Mouse (Mus musculus): ENCODE measurements around the gene Prss34.

Gene Prss34

GRCm38 (mm10) chr17:25298094-25298493 is at the start of gene Prss34:
TSS of gene Prss34 (plus strand) at chr17:25298394.
- no peak for DNase-seq (ENCODE audit: low spot score)

DNA sequence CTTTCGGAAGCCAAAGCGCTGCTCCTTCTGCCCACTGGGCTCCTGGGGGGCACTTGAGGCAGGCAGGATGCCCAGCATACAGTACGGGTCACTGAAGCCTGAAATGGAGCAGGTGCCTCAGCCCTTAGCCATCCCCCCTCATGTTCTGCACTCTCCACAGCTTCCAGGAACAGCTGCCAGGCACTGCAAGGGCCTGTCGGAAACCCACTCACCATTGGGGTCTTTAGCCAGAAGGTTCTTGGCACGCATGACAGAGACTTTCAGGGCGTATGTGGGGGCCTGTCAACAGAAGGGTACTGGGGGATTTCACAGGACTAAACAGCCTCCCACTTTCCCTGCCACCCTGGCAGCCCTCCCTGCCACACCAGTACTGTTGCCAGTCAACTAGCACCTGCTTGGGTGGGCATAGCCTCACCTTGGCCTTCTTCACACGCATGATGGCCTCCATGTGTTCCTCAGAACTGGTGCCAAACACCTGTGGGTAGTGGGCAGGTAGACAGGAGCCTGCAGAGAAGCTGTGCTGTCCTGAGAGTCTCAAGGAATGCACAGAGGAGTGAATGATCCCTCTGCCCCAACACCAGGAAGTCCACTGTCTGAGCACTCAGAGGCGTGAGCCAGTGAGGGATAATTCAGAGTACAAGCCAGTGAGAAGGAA is 47.9 kb upstream of the Prss34 start:
- no peak for DNase-seq (ENCODE audit: low spot score)

DNA sequence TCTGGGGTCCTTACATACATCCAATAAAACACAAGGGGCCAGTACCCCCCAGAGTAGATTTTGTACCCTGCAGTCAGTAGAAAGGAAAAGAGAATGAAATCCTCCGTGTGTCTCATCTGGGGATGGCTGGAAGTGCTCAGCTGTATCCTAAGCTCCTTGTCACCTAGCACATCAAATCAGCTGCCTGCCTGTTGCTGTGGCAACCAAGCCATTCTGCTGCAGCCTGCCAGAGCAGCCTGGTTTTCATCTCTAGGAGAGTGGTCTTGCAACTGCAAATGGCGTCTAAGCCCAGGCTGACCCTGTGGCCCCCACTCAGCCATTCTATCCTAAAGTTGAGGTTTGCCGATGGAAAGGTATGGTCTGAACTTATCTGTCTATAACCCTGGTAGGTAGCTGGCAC is 45.6 kb upstream of the Prss34 start:
- peak; percentile 41 for DNase-seq (ENCODE audit: low spot score)

DNA sequence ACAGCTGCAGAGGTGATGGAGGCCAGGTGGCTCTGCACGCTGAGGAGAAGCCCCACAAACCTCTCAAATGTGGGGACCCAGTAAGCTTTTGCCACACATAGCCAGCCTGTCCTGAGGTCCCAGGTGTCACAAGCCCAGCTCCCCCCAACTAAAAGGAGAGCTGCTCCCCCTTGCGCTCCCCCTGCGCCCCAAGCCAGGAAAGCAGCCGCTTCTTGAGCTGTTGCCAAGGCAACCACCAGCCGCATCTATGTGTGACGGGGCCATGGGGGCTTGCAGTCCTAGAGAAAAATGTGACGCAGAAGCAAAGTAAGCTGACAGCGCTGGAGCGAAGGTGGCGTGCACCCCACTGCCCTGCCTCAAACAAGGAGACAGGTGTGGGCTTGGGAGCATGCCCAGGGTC is 44.4 kb upstream of the Prss34 start:
- no peak for DNase-seq (ENCODE audit: low spot score)

- DNase-seq (ENCODE audit: low spot score) = no peak
Measured at GRCm38 (mm10) chr17:25255110-25255509, 43.1 kb upstream of the Prss34 start.

DNA sequence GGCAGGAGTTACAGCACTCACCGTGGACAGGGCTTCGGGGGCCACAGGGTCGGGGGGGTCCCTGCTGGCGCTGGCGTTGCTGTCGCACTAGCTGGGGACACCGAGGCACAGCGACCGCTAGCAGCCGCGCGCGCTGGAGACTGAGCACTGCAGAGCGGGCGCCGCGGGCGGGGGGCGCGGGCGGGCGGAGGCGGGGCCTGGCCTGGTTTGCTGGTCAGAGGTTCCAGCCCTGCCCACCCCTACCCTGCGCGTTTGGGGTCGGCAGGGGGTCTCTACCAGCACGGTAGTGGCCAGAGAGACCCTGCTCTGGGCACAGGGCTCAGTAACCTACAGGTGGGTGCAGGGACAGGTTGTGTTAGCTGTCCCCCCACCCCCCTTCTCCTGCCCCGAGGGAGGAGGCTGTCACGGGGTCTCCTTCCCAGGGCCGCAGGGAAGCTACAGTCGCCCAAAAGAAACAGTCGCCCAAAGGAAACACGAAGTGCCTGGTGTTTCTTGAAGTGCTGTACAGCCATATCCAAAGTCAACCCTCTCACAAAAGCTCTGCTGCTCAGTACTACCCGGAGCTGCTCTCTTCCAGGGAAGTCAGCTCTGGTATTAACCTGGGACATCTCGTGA is 41.9 kb upstream of the Prss34 start, which contains the start of gene Baiap3:
TSS of gene Baiap3 (minus strand) at position 225 of the 615 bp plus-strand sequence.
- DNase-seq (ENCODE audit: low spot score) = peak; percentile 50

DNA sequence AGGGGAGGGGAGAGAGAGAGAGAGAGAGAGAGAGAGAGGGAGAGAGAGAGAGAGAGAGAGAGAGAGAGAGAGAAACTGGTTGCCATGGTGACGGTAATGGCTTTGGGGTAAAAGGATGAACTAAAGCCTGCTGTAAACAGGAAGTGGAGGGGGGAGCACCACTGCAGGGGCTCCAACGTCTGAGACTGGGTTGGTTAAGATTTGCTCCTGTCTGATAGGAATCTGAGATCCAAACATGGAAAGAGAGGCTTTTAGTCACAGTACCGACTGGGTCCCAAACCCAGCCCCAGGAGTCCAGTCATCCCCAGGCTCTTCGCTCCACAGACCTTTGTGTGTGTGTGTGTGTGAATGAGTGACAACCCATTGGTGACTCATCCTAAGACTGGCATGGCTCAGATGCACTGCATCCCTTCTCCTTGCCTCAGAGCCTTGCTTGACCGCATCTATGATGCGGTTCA is 40.4 kb upstream of the Prss34 start:
- no peak for DNase-seq (ENCODE audit: low spot score)

GRCm38 (mm10) chr17:25264453-25264852 is 33.7 kb upstream of the Prss34 start:
- no peak for DNase-seq (ENCODE audit: low spot score)

DNA sequence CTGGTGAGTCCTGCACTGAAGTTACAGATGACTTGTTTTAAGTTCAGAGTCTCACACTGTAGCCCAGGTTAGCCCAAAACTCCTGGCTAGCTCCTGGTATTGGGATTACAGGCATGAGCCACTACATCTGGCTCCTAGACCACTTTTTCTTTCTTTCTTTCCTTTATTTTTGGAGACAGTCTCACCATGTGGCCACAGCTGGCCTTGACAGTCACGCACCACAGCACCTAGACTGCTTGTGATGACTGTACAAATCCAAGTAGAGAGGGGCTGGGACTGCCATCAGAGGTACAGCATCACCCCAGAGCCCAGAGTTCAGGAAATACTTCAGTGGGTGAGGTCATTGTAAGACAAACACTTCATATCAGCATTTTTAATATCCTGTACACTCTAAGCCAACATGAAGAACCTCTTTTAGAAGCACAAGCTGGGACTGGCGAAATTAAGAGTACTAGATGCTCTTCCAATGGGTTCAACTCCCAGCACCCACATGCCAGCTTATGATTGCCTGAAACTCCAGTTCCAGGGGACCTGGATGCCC is 27.3 kb upstream of the Prss34 start:
- DNase-seq (ENCODE audit: low spot score) = no peak

GRCm38 (mm10) chr17:25272326-25272725 is 25.9 kb upstream of the Prss34 start:
- no peak for DNase-seq (ENCODE audit: low spot score)

DNA sequence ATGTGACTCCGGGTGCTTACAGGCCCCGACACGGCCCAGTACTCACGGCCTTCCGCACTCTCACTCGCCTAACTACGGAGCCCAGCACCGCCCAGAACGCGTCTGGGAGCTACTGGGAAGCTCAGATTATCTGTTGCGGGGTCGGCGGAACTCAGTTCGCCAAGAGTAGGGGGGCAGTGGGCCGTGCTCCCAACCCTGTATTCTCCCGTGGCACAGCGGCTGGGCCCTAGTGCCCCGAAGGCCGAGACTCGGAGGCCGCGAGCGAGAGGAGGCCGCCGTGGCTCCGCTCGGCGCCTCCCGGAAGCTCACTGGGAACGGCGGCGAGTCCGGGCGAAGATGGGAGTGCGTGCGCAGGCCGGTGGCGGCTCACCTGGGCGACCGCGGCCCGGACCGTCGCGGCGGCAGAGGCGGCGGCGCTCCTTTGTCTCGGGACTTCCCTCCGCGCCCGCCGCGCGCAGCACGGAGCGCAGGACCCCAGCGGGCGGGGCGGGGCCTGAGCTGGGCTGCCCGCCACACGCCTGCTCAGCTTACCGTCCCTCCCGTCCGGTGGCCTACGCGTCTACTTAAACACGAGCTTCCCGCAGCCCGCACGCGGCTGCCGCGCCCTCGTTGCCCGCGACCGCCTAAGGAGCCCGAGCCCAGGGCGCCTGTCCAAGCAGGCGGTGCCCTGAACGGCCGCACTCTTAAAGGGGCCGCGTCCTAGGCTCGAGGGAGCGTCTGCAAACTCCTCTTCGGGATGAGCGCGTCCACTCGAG is 25.1 kb upstream of the Prss34 start:
- peak; percentile 93 for DNase-seq (ENCODE audit: low spot score)

DNA sequence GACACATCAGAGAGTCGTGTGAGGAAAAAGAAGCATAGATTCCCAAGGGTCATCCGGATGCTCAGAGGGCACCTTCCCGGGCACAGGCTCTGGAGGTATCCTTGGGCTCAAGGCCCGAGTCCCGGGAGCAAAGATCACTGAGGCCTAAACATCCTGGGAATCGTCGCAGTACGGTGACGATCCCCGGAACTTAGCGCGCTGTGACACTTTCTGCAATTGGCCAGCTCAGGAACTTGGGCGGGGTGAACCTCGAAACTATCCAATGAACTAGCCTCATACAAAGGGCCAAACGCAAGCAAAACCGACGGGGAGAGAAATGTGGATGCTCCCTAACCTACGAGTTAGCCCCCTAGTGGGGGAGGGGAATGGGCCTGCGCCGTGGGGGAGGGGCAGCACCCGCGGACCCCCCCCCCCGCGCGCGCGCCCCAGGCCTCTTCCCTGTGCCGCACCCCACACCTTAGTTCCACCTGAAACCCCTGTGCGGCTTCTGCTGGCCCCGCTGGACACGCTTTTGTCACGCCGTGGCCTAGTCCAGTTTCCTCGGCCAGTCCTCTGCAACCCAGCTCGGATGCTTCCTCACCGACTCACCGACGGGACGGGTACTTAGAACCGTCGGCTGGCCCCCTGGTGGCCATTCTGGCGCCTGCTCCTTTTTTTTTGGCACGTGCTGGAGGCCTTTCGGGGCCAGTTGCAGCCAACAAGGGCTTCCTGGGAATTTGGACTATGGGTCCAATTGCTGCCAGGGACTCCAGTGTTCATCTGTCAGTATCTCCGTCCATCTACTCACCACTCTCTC is 24.3 kb upstream of the Prss34 start:
- peak; percentile 97 for DNase-seq (ENCODE audit: low spot score)

- no peak for DNase-seq (ENCODE audit: low spot score)
Measured at GRCm38 (mm10) chr17:25274571-25275346, 23.4 kb upstream of the Prss34 start, which contains the start of gene Ube2i. TSS of gene Ube2i (minus strand) at chr17:25274622.

- DNase-seq (ENCODE audit: low spot score) = no peak
Measured at GRCm38 (mm10) chr17:25275833-25276232, 22.4 kb upstream of the Prss34 start.

DNA sequence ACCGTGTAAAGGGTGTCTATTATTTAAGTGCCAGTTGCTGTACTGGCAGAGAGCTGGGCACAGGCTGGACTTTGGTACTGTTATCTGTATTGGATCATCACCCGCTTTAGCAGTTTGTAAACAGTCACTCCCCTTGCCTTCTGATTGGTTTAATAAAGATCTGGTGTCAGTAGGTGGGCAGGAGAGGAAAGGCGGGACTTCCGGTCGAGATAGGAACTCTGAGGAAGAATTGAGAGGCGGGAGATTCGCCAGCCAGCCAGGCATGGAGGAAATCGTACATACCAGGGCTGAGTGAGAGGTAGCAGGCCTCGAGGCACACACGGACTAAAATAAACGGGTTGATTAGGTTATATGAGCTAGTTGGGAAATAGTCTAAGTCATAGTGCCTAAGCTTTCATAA is 16.1 kb upstream of the Prss34 start:
- DNase-seq (ENCODE audit: low spot score) = no peak

DNA sequence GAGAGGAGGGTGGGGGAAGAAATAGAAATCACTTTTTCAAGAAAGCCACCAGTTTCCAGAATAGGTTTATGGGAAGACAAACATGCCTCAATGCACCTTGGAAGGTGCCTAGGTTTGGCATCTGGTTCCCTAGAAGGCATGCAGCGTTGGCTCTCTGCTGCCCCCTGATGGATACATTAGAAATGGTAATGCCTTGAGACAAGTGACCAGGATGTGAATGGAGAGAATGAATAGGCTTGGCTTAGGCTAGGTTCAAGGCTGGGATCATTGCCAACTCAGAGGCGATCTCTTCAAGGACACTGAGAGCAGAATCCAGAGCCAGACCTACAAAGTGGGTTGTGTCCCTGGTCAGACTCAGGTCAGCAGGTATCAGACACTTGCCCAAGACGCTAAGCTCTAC is 13.2 kb upstream of the Prss34 start:
- peak; percentile 86 for DNase-seq (ENCODE audit: low spot score)

DNA sequence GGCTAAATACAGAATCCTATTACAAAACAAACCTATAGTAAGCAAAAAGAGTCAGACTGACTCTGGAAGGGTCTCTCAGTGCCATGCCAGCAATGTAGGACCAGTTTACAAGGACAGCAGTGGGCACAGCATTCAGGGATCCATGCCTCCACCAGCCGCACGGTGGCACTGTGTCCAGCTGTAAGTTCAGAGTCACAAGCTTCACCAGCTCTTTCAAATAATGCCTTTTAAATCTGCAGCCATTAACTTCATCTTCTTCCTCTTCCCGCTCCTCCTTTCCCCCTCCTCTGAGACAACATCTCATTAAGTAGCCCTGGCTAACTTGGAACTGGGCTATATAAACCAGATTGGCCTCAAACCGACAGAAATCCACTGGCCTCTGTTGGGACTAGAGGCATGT is 9.4 kb upstream of the Prss34 start:
- peak; percentile 80 for DNase-seq (ENCODE audit: low spot score)

- no peak for DNase-seq (ENCODE audit: low spot score)
Measured at GRCm38 (mm10) chr17:25290411-25290810, 7.8 kb upstream of the Prss34 start.

GRCm38 (mm10) chr17:25293495-25293894 is 4.7 kb upstream of the Prss34 start:
- DNase-seq (ENCODE audit: low spot score) = no peak

DNA sequence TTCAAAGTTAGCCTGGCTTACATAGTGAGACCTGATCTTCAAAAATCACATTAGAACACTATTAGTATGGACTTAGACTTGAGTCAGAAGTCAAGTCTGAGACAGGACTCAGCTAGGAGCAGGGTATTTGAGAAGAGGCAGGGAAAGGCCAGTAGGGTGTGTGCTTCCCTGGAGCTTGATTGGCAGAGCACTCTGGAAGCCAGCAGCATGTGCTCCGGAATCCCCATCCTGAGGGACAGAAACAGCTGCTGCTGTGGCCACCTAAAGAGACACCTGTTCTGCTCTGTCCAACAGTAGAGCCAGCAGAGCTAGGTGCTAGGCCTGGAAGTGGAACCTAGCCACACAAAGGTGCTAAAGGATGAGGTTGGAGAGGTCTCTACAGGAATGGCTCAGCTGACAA is 4.1 kb upstream of the Prss34 start:
- DNase-seq (ENCODE audit: low spot score) = no peak

- no peak for DNase-seq (ENCODE audit: low spot score)
Measured at GRCm38 (mm10) chr17:25308346-25308745, 10.2 kb downstream of the Prss34 start, which contains the start of gene Prss28. TSS of gene Prss28 (plus strand) at chr17:25308646.

Measured in embryo, embryonic 10 days (tissue).